Mouse (Mus musculus) lung, embryonic 16.5 days (tissue): Measurements from ENCODE around the gene Hfe. TPM values are rescaled to one million over a fixed set of nuclear protein-coding genes. Genes with fewer than 3 reads are reported as not detected.

Source experiments
- ATAC-seq: fragments of 200-750 bp; cut with Nextera tagmentation; 2 replicates; pipeline ENCODE4 v1.8.0; 2017; ENCODE audit warnings: low read depth, mild to moderate bottlenecking, moderate library complexity
- H3K27ac ChIP-seq: fragments of 300-500 bp; sonication (generic); 2 replicates; pipeline ENCODE4 v1.5.1; 2014; ENCODE audit warnings: mild to moderate bottlenecking, control low read depth, low read length
- H3K27me3 ChIP-seq: fragments of 300-500 bp; sonication (generic); 2 replicates; pipeline ENCODE4 v1.6.1; 2014; ENCODE audit warnings: low read depth, low read length, mixed read lengths; ENCODE audit not compliant: control insufficient read depth, insufficient read depth
- H3K36me3 ChIP-seq: fragments of 300-500 bp; sonication (generic); 2 replicates; pipeline ENCODE4 v1.6.1; 2014; ENCODE audit warnings: low read length; ENCODE audit not compliant: control insufficient read depth, insufficient read depth
- H3K4me1 ChIP-seq: fragments of 300-500 bp; sonication (generic); replicated peaks from 2 replicates; pipeline ENCODE4 v1.6.1; 2014; ENCODE audit warnings: low read length, mixed read lengths; ENCODE audit not compliant: control insufficient read depth, insufficient read depth
- H3K4me2 ChIP-seq: fragments of 300-500 bp; sonication (generic); 2 replicates; pipeline ENCODE4 v1.6.1; 2014; ENCODE audit warnings: low read depth, low read length, control low read depth
- H3K4me3 ChIP-seq: fragments of 300-500 bp; sonication (generic); 2 replicates; pipeline ENCODE4 v1.5.1; 2014; ENCODE audit warnings: mild to moderate bottlenecking, low read length, control low read depth
- H3K9ac ChIP-seq: fragments of 300-500 bp; sonication (generic); 2 replicates; pipeline ENCODE4 v1.6.1; 2014; ENCODE audit warnings: low read length, control low read depth
- H3K9me3 ChIP-seq: fragments of 300-500 bp; sonication (generic); 2 replicates; pipeline ENCODE4 v1.6.1; 2016; ENCODE audit warnings: low read length; ENCODE audit not compliant: control insufficient read depth
- WGBS: fragments of 180-500 bp; shearing (Covaris S2); extraction: QIAGEN DNeasy Blood & Tissue Kit; methylation state at CpG from one replicate; pipeline ENCODE4 v1.1.7; 2014; 5-methylcytosine and 5-hydroxymethylcytosine counted together
- polyA plus RNA-seq: library from polyadenylated mRNA; unstranded; fragments of >200 nt; fragmentation: Nextera tagmentation; extraction: Ambion mirVana; gene quantifications from 2 replicates; pipeline ENCODE4 v1.2.1, GENCODE M21; 2015

The Hfe gene
- polyA plus RNA-seq, 1 experiment from 2014 or later = 11.2 TPM

- no peaks in the 10 kb centered on the region for H3K27me3 ChIP-seq
- H3K36me3 ChIP-seq = no peaks in the 10 kb centered on the region
- H3K27ac ChIP-seq = peak overlapping the region; percentile 100
- peak overlapping the region; percentile 92 for H3K4me2 ChIP-seq
- peak overlapping the region; percentile 92 for H3K9ac ChIP-seq
- under 1% methylated on average over 39 of the region's 39 CpGs for WGBS
- no peaks in the 10 kb centered on the region for H3K9me3 ChIP-seq
- peak overlapping the region; percentile 71 for H3K4me3 ChIP-seq
- peak; percentile 89 for ATAC-seq
- peaks cover 15% of the 10 kb centered on the region for H3K4me1 ChIP-seq
Observed at GRCm38 (mm10) chr13:23739069-23739921, 28.6 kb upstream of the Hfe start.

- Histone ChIP-seq H3K4me3 (peak within 1 kb of the TSS; percentile 71), H3K27ac (peak within 1 kb of the TSS; percentile 100), H3K4me2 (peak within 1 kb of the TSS; percentile 92), H3K27me3 (no peaks in the 10 kb centered on the region), H3K9ac (peak within 1 kb of the TSS; percentile 92), H3K36me3 (no peaks in the 10 kb centered on the region), H3K4me1 (peaks cover 13% of the 10 kb centered on the region), H3K9me3 (no peaks in the 10 kb centered on the region)
- ATAC-seq = peak; percentile 93
- under 1% methylated on average over 31 of the region's 38 CpGs for WGBS
Observed at GRCm38 (mm10) chr13:23738677-23739068, 28.0 kb upstream of the Hfe start, which contains the start of gene Hist1h1c. TSS of gene Hist1h1c (plus strand) at chr13:23738808.

GRCm38 (mm10) chr13:23738041-23738440 lies 27.4 kb upstream of the Hfe start:
- 22% methylated on average over 4 of the region's 4 CpGs for WGBS
- no peak for ATAC-seq
- no peaks in the 10 kb centered on the region for H3K9me3 ChIP-seq
- peak overlapping the region; percentile 71 for H3K4me3 ChIP-seq
- H3K9ac ChIP-seq = peak overlapping the region; percentile 63
- peak overlapping the region; percentile 92 for H3K4me2 ChIP-seq
- H3K27ac ChIP-seq = peak overlapping the region; percentile 100
- H3K4me1 ChIP-seq = peaks cover 10% of the 10 kb centered on the region; the same call in 1 of the 2 replicates
- no peaks in the 10 kb centered on the region for H3K27me3 ChIP-seq
- H3K36me3 ChIP-seq = no peaks in the 10 kb centered on the region

- no peaks in the 10 kb centered on the region for H3K36me3 ChIP-seq
Observed at GRCm38 (mm10) chr13:23737091-23737490, 26.4 kb upstream of the Hfe start.

GRCm38 (mm10) chr13:23732156-23732804 lies 21.6 kb upstream of the Hfe start:
- no peak for ATAC-seq
- 22% methylated on average over 8 of the region's 8 CpGs for WGBS

More at GRCm38 (mm10) chr13:23737091-23737490, 26.4 kb upstream of the Hfe start:
- no peak for ATAC-seq
- H3K4me2 ChIP-seq = no peak overlapping the region
- no peak overlapping the region for H3K27ac ChIP-seq
- H3K9ac ChIP-seq = no peak overlapping the region
- WGBS = 86% methylated on average over 5 of the region's 5 CpGs
- H3K9me3 ChIP-seq = no peaks in the 10 kb centered on the region
- no peak overlapping the region for H3K4me3 ChIP-seq
- H3K27me3 ChIP-seq = no peaks in the 10 kb centered on the region
- H3K4me1 ChIP-seq = peaks cover 10% of the 10 kb centered on the region; the same call in 1 of the 2 replicates

GRCm38 (mm10) chr13:23730479-23730878 lies 19.8 kb upstream of the Hfe start:
- no peak overlapping the region for H3K27ac ChIP-seq
- 20% methylated on average over 8 of the region's 8 CpGs for WGBS

More at GRCm38 (mm10) chr13:23732156-23732804, 21.6 kb upstream of the Hfe start:
- Histone ChIP-seq H3K4me2 (no peak overlapping the region), H3K9ac (no peak overlapping the region), H3K9me3 (no peaks in the 10 kb centered on the region), H3K27ac (no peak overlapping the region), H3K27me3 (no peaks in the 10 kb centered on the region), H3K4me3 (no peak overlapping the region), H3K4me1 (no peaks in the 10 kb centered on the region), H3K36me3 (no peaks in the 10 kb centered on the region)

GRCm38 (mm10) chr13:23729706-23730105 lies 19.1 kb upstream of the Hfe start:
- Histone ChIP-seq H3K9me3 (no peaks in the 10 kb centered on the region), H3K27me3 (no peaks in the 10 kb centered on the region), H3K4me3 (no peak overlapping the region), H3K27ac (no peak overlapping the region), H3K4me2 (no peak overlapping the region), H3K4me1 (no peaks in the 10 kb centered on the region), H3K9ac (no peak overlapping the region), H3K36me3 (no peaks in the 10 kb centered on the region)
- ATAC-seq = no peak
- WGBS = 94% methylated on average over 5 of the region's 5 CpGs

More at GRCm38 (mm10) chr13:23730479-23730878, 19.8 kb upstream of the Hfe start:
- ATAC-seq = peak; percentile 55; the same call in 1 of the 2 replicates
- H3K4me1 ChIP-seq = no peaks in the 10 kb centered on the region
- H3K36me3 ChIP-seq = no peaks in the 10 kb centered on the region
- no peaks in the 10 kb centered on the region for H3K9me3 ChIP-seq
- no peak overlapping the region for H3K9ac ChIP-seq
- no peaks in the 10 kb centered on the region for H3K27me3 ChIP-seq
- H3K4me2 ChIP-seq = no peak overlapping the region
- H3K4me3 ChIP-seq = no peak overlapping the region

- WGBS = 83% methylated on average over 9 of the region's 9 CpGs
- no peaks in the 10 kb centered on the region for H3K36me3 ChIP-seq
- no peak for ATAC-seq
- H3K9me3 ChIP-seq = no peaks in the 10 kb centered on the region
- H3K4me3 ChIP-seq = no peak overlapping the region
- no peaks in the 10 kb centered on the region for H3K27me3 ChIP-seq
- H3K27ac ChIP-seq = no peak overlapping the region
- H3K4me1 ChIP-seq = no peaks in the 10 kb centered on the region
- no peak overlapping the region for H3K4me2 ChIP-seq
- no peak overlapping the region for H3K9ac ChIP-seq
Observed at GRCm38 (mm10) chr13:23729192-23729525, 18.5 kb upstream of the Hfe start.

GRCm38 (mm10) chr13:23728472-23729191 lies 18.0 kb upstream of the Hfe start:
- Histone ChIP-seq H3K27ac (no peak overlapping the region), H3K27me3 (no peaks in the 10 kb centered on the region), H3K4me1 (no peaks in the 10 kb centered on the region), H3K9ac (no peak overlapping the region), H3K9me3 (no peaks in the 10 kb centered on the region), H3K4me2 (no peak overlapping the region), H3K36me3 (no peaks in the 10 kb centered on the region), H3K4me3 (no peak overlapping the region)
- 85% methylated on average over 18 of the region's 18 CpGs for WGBS
- no peak for ATAC-seq
